Mouse (Mus musculus): ENCODE data around the gene Gtf3c6.

GRCm38 (mm10) chr10:40286767-40287166, 28.9 kb upstream of the Gtf3c6 start:
- TF ChIP-seq CTCF (conservative IDR thresholded peaks at IDR 0.05 in 1 of 2, IDR thresholded peaks at IDR 0.05 in 1 of 2; ENCODE audit: low read depth in 2 of 2, low read length in 2 of 2) (no peak), POLR2A (IDR thresholded peaks at IDR 0.05; ENCODE audit: low read depth, low read length) (no peak), MEF2A (IDR thresholded peaks at IDR 0.05; ENCODE audit: borderline replicate concordance, low read depth, low read length) (no peak), ZMIZ1 (IDR thresholded peaks at IDR 0.05; ENCODE audit: low read depth, low read length) (no peak), PAX5 (IDR thresholded peaks at IDR 0.05; ENCODE audit: low read length) (no peak), ETS1 (conservative IDR thresholded peaks at IDR 0.05; ENCODE audit: low read depth, low read length) (no peak), TBP (conservative IDR thresholded peaks at IDR 0.05; ENCODE audit: low read depth, low read length) (no peak), USF1 (IDR thresholded peaks at IDR 0.05; ENCODE audit: low read depth, low read length) (no peak), ELF1 (IDR thresholded peaks at IDR 0.05; ENCODE audit: low read depth, low read length) (no peak), EP300 (IDR thresholded peaks at IDR 0.05; ENCODE audit: low read length) (no peak), JUND (conservative IDR thresholded peaks at IDR 0.05; ENCODE audit: low read depth, low read length) (no peak), MXI1 (IDR thresholded peaks at IDR 0.05; ENCODE audit: low read depth, low read length) (no peak), TCF12 (IDR thresholded peaks at IDR 0.05; ENCODE audit: low read depth, low read length) (no peak), MYC (IDR thresholded peaks at IDR 0.05; ENCODE audit: low read depth, low read length) (no peak)

Data from CH12.LX (cell line).